Mouse (Mus musculus) hindbrain, embryonic 15.5 days (tissue): ENCODE measurements at regions not wholly inside any gene's neighbourhood (a gene's known extent, or its start where the extent isn't known, plus 50 kb on each side); places are given as distances from the start of the nearest gene placed in this dataset.

Source experiments
- ATAC-seq: fragments of 200-750 bp; cut with Nextera tagmentation; 2 replicates; pipeline ENCODE4 v1.8.0; 2017; ENCODE audit warnings: low read depth, moderate number of reproducible peaks, moderate TSS enrichment; ENCODE audit not compliant: low FRiP score
- H3K27ac ChIP-seq: fragments of 300-500 bp; sonication (generic); replicated peaks from 2 replicates; pipeline ENCODE4 v1.5.1; 2015; ENCODE audit warnings: mild to moderate bottlenecking, inconsistent platforms
- H3K27me3 ChIP-seq: fragments of 300-500 bp; sonication (generic); 2 replicates; pipeline ENCODE4 v1.6.1; 2015; ENCODE audit warnings: control low read depth, inconsistent platforms
- H3K36me3 ChIP-seq: fragments of 300-500 bp; sonication (generic); 2 replicates; pipeline ENCODE4 v1.6.1; 2015; ENCODE audit warnings: control low read depth, inconsistent platforms
- H3K4me1 ChIP-seq: fragments of 300-500 bp; sonication (generic); replicated peaks from 2 replicates; pipeline ENCODE4 v1.6.1; 2015; ENCODE audit warnings: control low read depth, inconsistent platforms
- H3K4me2 ChIP-seq: fragments of 300-500 bp; sonication (generic); 2 replicates; pipeline ENCODE4 v1.6.1; 2015; ENCODE audit warnings: moderate library complexity, mild to moderate bottlenecking, inconsistent platforms
- H3K4me3 ChIP-seq: fragments of 300-500 bp; sonication (generic); 2 replicates; pipeline ENCODE4 v1.5.1; 2015; ENCODE audit warnings: mild to moderate bottlenecking, inconsistent platforms
- H3K9ac ChIP-seq: fragments of 300-500 bp; sonication (generic); 2 replicates; pipeline ENCODE4 v1.6.1; 2015; ENCODE audit warnings: inconsistent platforms
- H3K9me3 ChIP-seq: fragments of 300-500 bp; sonication (generic); 2 replicates; pipeline ENCODE4 v1.6.1; 2016; ENCODE audit warnings: control low read depth, inconsistent platforms
- WGBS: fragments of 180-500 bp; shearing (Covaris S2); methylation state at CpG from one replicate; pipeline ENCODE4 v1.1.7; 2015; 5-methylcytosine and 5-hydroxymethylcytosine counted together

DNA sequence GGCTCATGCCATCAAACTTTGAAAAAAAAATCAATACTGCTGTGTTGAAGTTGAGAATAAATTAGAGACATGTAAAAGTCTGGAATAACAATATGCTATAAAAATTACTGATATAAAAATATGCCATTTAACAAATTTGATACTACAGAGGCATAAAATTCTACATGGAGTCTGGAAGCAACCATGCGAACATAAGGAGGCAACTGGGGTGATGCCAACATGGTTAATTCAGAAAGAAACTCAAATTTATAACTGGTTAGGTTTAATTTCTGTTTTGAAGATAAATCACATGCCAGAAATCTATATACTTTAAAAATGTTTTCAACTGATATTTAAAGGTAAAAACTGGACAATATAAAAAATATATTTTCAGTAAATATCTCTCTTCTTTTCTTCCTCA lies 111.4 kb upstream of the Nr4a3 start:
- no peaks in the 10 kb centered on the region for H3K36me3 ChIP-seq
- 88% methylated on average over 1 of the region's 1 CpGs for WGBS
- no peak overlapping the region for H3K27ac ChIP-seq
- no peak overlapping the region for H3K4me3 ChIP-seq
- ATAC-seq, result no peak
- no peaks in the 10 kb centered on the region for H3K9me3 ChIP-seq
- H3K9ac ChIP-seq, result no peak overlapping the region
- H3K27me3 ChIP-seq, result no peaks in the 10 kb centered on the region
- no peaks in the 10 kb centered on the region for H3K4me1 ChIP-seq
- no peak overlapping the region for H3K4me2 ChIP-seq

DNA sequence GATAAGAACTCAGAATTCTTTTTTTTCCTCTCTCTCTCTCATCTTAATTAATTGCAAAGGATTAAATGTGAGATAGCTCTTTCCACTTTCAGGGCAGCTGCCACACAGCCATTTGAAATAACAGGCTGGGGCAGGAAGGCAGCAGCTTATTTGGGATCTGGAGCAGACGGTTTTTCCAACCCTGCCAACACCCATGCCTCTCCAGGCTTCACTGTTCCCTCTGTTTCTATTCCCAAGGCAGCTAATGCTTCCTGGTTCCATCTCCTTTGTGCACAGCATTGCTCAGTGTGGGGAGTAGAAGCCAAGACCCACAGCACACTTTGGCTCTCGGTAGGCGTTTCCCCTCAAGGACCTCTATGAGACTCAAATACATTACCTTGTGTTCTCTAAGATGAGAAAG lies 109.4 kb upstream of the Nr4a3 start:
- H3K4me3 ChIP-seq, result no peak overlapping the region
- no peaks in the 10 kb centered on the region for H3K36me3 ChIP-seq
- no peak overlapping the region for H3K4me2 ChIP-seq
- H3K27ac ChIP-seq, result no peak overlapping the region
- no peaks in the 10 kb centered on the region for H3K4me1 ChIP-seq
- no peaks in the 10 kb centered on the region for H3K27me3 ChIP-seq
- 94% methylated on average over 3 of the region's 3 CpGs for WGBS
- no peaks in the 10 kb centered on the region for H3K9me3 ChIP-seq
- H3K9ac ChIP-seq, result no peak overlapping the region
- ATAC-seq, result no peak

DNA sequence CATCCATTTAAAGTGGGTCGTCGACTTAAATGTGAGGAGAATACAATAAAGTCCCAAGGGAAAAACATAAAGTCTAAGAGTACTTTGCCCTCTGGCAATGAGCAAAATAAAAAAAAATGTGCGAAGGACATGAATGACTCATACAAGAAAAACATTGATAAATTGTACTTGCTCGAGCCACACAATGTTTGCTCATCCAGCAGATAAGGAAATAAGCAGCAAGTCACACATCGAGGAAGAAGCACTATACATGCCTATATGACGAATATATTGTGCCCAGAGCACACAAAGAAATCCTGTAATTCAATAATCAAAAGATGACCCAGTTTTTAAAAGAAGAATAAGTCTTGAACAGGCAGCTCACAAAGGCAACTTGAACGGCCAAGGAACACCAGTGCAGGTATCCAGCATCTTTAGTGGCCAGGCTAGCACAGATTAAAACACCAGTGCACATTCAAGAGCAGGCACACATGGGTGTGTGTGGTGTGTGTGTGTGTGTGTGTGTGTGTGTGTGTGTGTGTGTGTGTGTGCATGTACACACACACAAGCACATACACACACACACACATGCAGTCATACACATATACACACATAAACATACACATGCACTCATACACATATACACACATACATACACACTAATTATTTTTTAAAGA lies 108.4 kb upstream of the Nr4a3 start:
- Histone ChIP-seq H3K9ac (no peak overlapping the region), H3K4me1 (no peaks in the 10 kb centered on the region), H3K27ac (no peak overlapping the region), H3K4me3 (no peak overlapping the region), H3K9me3 (no peaks in the 10 kb centered on the region), H3K36me3 (no peaks in the 10 kb centered on the region), H3K27me3 (no peaks in the 10 kb centered on the region), H3K4me2 (no peak overlapping the region)
- WGBS, result 80% methylated on average over 7 of the region's 7 CpGs
- ATAC-seq, result no peak

DNA sequence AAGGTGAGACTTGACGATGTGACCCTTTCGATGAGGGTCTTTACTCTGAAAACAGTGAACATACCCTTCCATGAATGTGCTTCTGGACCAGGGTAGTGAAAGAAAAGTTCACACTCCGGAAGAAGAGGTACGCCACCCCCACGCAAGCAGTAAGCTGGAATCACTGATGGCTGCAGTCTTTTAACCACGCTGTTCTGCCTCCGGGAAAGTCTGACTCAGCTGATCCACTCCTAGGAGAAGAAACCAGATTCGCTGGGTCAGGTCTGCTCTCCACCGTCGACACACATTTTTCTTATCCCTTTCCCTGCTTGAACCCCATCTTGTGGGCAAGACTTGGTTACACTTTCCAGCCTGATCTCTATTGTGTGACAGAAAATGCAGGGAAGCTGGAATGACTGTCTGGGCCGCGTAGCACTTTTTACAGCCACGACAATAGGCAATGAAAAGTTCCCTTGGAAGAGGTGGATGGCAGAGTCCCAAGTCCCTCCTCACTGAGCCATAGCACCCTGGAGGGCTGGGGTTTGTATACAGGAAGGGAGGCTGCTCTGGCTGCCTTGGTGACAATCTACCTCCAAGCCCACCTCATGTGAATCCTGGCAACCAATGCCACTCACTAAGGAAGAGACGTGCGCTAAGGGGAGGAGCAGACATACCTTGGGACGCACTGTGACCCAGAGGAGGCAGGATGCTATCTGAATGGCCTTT lies 96.9 kb upstream of the Nr4a3 start:
- Histone ChIP-seq H3K4me1 (peaks cover 9% of the 10 kb centered on the region), H3K4me2 (peak overlapping the region; percentile 22), H3K9me3 (no peaks in the 10 kb centered on the region), H3K9ac (no peak overlapping the region), H3K27ac (no peak overlapping the region), H3K36me3 (no peaks in the 10 kb centered on the region), H3K4me3 (no peak overlapping the region), H3K27me3 (no peaks in the 10 kb centered on the region)
- peak; percentile 56; the same call in 1 of the 2 replicates for ATAC-seq
- 58% methylated on average over 16 of the region's 16 CpGs for WGBS

DNA sequence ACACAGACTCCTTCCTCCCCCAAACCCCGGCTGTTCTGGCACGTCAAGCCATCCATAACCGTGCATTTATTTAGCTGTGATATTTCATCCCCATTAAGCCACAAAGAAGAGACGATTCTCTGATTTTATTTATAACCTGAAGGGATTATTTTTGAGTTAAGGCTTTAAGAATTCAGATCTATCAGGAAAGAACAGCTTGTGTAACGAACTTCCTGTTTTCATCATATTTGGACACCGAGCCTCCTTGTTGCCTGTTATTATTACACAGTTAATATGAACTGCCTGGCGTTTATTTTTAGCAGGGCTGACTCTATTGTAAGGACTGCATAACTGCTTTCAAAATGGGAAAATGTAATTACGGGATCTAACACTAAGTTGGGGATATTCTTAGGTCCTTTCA lies 96.2 kb upstream of the Nr4a3 start:
- Histone ChIP-seq H3K27me3 (no peaks in the 10 kb centered on the region), H3K9ac (no peak overlapping the region), H3K4me1 (peaks cover 9% of the 10 kb centered on the region), H3K36me3 (no peaks in the 10 kb centered on the region), H3K4me2 (peak overlapping the region; percentile 22), H3K9me3 (no peaks in the 10 kb centered on the region), H3K4me3 (no peak overlapping the region), H3K27ac (no peak overlapping the region)
- no peak for ATAC-seq
- WGBS, result 56% methylated on average over 8 of the region's 8 CpGs

DNA sequence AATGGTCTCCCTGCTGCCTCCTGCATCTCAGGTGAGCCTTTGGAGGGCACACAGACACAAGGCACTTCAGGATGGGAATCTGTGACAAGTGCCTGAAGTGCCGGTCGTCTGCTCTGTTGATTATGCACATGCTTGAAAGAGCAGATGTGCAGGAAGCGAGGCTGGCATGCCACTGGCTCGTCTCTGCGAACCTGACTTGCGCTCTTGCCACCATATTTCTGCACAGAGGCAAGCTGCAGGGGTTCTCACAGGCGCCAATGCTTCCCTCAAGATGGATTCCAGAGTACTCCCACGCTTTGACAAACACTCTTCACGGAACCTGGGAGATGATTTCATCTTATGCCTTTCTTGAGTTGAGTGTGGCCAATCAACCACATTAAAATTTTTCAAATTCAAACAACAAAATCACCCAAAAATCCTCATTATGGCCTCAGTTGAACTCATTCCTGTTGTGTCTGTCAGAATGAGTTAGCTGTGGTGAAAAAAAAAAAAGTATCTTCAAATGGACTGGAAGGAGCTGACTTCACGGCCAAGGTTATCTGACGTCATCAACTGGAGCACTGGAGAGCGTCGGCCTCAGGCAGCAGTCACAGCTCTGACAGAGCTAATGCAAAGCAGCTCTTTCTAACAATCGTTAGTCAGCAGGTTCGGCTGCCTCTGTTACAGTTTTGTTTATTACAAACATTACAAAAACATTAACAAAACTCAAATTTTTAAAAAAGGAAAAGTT lies 90.2 kb upstream of the Nr4a3 start:
- H3K9ac ChIP-seq, result no peak overlapping the region
- no peaks in the 10 kb centered on the region for H3K27me3 ChIP-seq
- no peak overlapping the region for H3K4me2 ChIP-seq
- no peaks in the 10 kb centered on the region for H3K4me1 ChIP-seq
- H3K9me3 ChIP-seq, result no peaks in the 10 kb centered on the region
- WGBS, result 74% methylated on average over 15 of the region's 15 CpGs
- ATAC-seq, result no peak
- no peak overlapping the region for H3K27ac ChIP-seq
- H3K36me3 ChIP-seq, result no peaks in the 10 kb centered on the region
- no peak overlapping the region for H3K4me3 ChIP-seq

DNA sequence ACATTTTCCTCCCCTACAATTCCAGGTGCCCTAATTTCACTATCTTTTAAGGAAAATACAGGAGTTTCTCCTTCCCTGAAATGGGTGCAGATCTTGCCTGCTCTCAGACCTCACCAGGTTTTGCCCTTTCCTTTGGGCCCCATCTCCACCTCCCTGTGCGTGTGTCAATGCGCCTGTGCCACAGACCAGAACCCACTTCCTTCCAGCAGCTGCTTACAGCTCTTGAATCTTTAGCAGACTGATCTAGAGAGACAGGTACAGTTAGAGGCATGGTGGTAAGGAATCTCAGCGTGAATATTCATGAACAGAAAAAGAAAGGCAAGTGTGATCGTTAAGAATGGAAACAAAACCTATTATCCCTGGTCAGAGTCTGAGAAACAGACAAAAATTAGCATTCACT lies 80.3 kb upstream of the Nr4a3 start:
- Histone ChIP-seq H3K27me3 (no peaks in the 10 kb centered on the region), H3K36me3 (no peaks in the 10 kb centered on the region), H3K4me1 (no peaks in the 10 kb centered on the region), H3K27ac (no peak overlapping the region), H3K9me3 (no peaks in the 10 kb centered on the region), H3K9ac (no peak overlapping the region), H3K4me2 (no peak overlapping the region), H3K4me3 (no peak overlapping the region)
- 74% methylated on average over 4 of the region's 4 CpGs for WGBS
- no peak for ATAC-seq

DNA sequence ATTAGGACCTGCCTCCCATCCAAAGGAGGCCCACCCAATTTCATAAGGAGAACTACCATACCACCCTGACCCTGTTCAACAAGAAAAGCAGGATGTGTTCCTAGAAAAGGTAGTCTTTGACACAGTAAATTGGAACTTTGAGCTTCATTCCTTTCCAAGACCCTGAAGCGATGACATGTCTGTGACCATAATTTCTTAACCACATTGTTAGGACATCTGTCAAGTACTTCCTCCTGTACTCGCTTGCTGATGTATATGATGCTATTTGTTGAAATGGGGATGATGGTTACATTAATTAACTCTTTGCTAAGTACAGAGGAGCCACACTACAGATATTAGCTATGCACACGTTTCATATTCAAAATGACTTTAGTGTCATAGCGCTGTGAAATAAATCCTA lies 73.1 kb upstream of the Nr4a3 start:
- H3K4me2 ChIP-seq, result no peak overlapping the region
- H3K4me3 ChIP-seq, result no peak overlapping the region
- ATAC-seq, result no peak
- no peaks in the 10 kb centered on the region for H3K4me1 ChIP-seq
- H3K9ac ChIP-seq, result no peak overlapping the region
- H3K36me3 ChIP-seq, result no peaks in the 10 kb centered on the region
- H3K27me3 ChIP-seq, result no peaks in the 10 kb centered on the region
- WGBS, result 95% methylated on average over 4 of the region's 4 CpGs
- H3K27ac ChIP-seq, result no peak overlapping the region
- H3K9me3 ChIP-seq, result no peaks in the 10 kb centered on the region

DNA sequence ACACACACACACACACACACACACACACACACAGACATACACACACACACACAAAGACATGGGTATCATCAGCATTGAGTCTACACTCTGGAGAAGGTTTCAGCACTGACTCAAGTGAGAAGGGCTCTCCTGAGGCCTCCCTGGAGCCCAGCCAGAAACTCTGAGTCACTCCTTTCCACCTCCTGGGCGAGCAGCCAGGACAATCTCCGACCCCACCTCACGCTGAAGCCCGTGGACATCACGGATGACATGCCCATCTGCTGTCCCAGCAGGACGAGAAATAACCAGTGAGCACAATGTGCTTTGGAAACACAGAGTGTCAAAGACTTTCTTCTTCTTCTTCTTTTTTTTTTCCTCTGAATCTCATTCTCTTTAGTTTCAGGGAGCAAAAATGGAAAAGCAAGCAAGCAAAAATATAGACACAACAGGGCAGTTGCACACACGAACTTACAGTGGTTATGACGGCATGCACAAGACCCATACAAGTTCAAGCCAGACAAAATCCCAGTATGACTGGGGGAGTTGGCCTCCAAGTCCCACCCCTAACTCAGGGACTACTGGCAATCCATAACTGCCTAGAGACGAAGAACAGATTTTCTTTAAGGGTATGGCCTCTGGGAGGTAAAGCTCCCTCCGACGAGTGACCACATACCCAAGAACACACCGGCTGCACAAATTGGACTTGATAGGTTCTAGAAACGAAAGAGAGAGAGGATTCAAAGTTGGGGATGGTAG lies 65.2 kb upstream of the Nr4a3 start:
- no peaks in the 10 kb centered on the region for H3K9me3 ChIP-seq
- WGBS, result 67% methylated on average over 13 of the region's 13 CpGs
- H3K36me3 ChIP-seq, result no peaks in the 10 kb centered on the region
- no peaks in the 10 kb centered on the region for H3K4me1 ChIP-seq
- no peak for ATAC-seq
- H3K27ac ChIP-seq, result no peak overlapping the region
- no peaks in the 10 kb centered on the region for H3K27me3 ChIP-seq
- H3K4me2 ChIP-seq, result no peak overlapping the region
- no peak overlapping the region for H3K9ac ChIP-seq
- no peak overlapping the region for H3K4me3 ChIP-seq
